Mouse (Mus musculus) layer of hippocampus, adult 2 months (tissue): ENCODE measurements at regions not wholly inside any gene's neighbourhood (a gene's known extent, or its start where the extent isn't known, plus 50 kb on each side); places are given as distances from the start of the nearest gene placed in this dataset.
"Not testable (repeated sequence)": the region's sequence is repeated elsewhere in the genome, so short reads cannot be mapped to it uniquely, and the experiment has no call there.

Experiments
- DNase-seq, 2 experiments: peaks; one replicate each; pipeline ENCODE4 v3.0.0; 2022; ENCODE audit warnings: low spot score in 2 of 2
- H3K27ac ChIP-seq: fragments of 200-600 bp; 2 replicates; pipeline ENCODE4 v1.8.1; 2022
- H3K4me3 ChIP-seq: fragments of 200-600 bp; 2 replicates; pipeline ENCODE4 v1.8.1; 2022; ENCODE audit warnings: mild to moderate bottlenecking
- CTCF ChIP-seq: fragments of 200-600 bp; conservative IDR thresholded peaks from 2 replicates; pipeline ENCODE4 v1.8.1; 2022; ENCODE audit warnings: antibody characterized with exemption, mild to moderate bottlenecking, moderate library complexity

- not testable (repeated sequence) for H3K27ac ChIP-seq, DNase-seq, H3K4me3 ChIP-seq
Measured at GRCm38 (mm10) chr15:34027111-34027510, 330.6 kb downstream of the 9430069I07Rik start.

- TF ChIP-seq CTCF, result no peak
- DNase-seq, result no peak
- H3K4me3 ChIP-seq, result no peak overlapping the region
- H3K27ac ChIP-seq, result no peak overlapping the region
Measured at GRCm38 (mm10) chr15:34025396-34025795, 332.3 kb downstream of the 9430069I07Rik start.

- H3K27ac ChIP-seq, result no peak overlapping the region
- peak; percentile 91 for TF ChIP-seq CTCF
- H3K4me3 ChIP-seq, result no peak overlapping the region
- DNase-seq, result peak; percentile 74 to 88
Measured at GRCm38 (mm10) chr15:34021857-34022256, 335.8 kb downstream of the 9430069I07Rik start.

GRCm38 (mm10) chr15:34016397-34017156, 341.1 kb downstream of the 9430069I07Rik start:
- peak; percentile 85 for TF ChIP-seq CTCF
- peak in 1 of 2 experiments; percentile 42 for DNase-seq
- H3K4me3 ChIP-seq, result no peak overlapping the region
- no peak overlapping the region for H3K27ac ChIP-seq

GRCm38 (mm10) chr15:34008591-34008990, 349.1 kb downstream of the 9430069I07Rik start:
- no peak for TF ChIP-seq CTCF
- H3K4me3 ChIP-seq, result no peak overlapping the region
- DNase-seq, result no peak
- H3K27ac ChIP-seq, result no peak overlapping the region

- no peak for DNase-seq
Measured at GRCm38 (mm10) chr15:33992383-33992782, 365.3 kb downstream of the 9430069I07Rik start.

GRCm38 (mm10) chr15:33975077-33975476, 382.6 kb downstream of the 9430069I07Rik start:
- no peak for DNase-seq
- TF ChIP-seq CTCF, result peak; percentile 78

More at GRCm38 (mm10) chr15:33992383-33992782, 365.3 kb downstream of the 9430069I07Rik start:
- Histone ChIP-seq H3K4me3 (no peak overlapping the region), H3K27ac (no peak overlapping the region)
- TF ChIP-seq CTCF, result no peak

GRCm38 (mm10) chr15:33973466-33973865, 384.2 kb downstream of the 9430069I07Rik start:
- no peak for TF ChIP-seq CTCF
- DNase-seq, result no peak
- Histone ChIP-seq H3K27ac (no peak overlapping the region), H3K4me3 (no peak overlapping the region)

More at GRCm38 (mm10) chr15:33975077-33975476, 382.6 kb downstream of the 9430069I07Rik start:
- Histone ChIP-seq H3K4me3 (no peak overlapping the region), H3K27ac (no peak overlapping the region)

- DNase-seq, result no peak
- Histone ChIP-seq H3K4me3 (no peak overlapping the region), H3K27ac (no peak overlapping the region)
- no peak for TF ChIP-seq CTCF
Measured at GRCm38 (mm10) chr15:33969409-33969808, 388.3 kb downstream of the 9430069I07Rik start.

GRCm38 (mm10) chr15:33935013-33935664, 422.5 kb downstream of the 9430069I07Rik start:
- Histone ChIP-seq H3K27ac (no peak overlapping the region), H3K4me3 (no peak overlapping the region)
- TF ChIP-seq CTCF, result no peak
- DNase-seq, result peak in 1 of 2 experiments; percentile 7

GRCm38 (mm10) chr15:33926446-33926845, 431.2 kb downstream of the 9430069I07Rik start:
- no peak for DNase-seq
- no peak for TF ChIP-seq CTCF

GRCm38 (mm10) chr15:33924094-33924890, 433.4 kb downstream of the 9430069I07Rik start:
- peak; percentile 21 to 37 for DNase-seq
- no peak overlapping the region for H3K27ac ChIP-seq
- no peak for TF ChIP-seq CTCF
- no peak overlapping the region for H3K4me3 ChIP-seq

More at GRCm38 (mm10) chr15:33926446-33926845, 431.2 kb downstream of the 9430069I07Rik start:
- Histone ChIP-seq H3K4me3 (no peak overlapping the region), H3K27ac (no peak overlapping the region)

- TF ChIP-seq CTCF, result no peak
- no peak overlapping the region for H3K27ac ChIP-seq
- DNase-seq, result no peak
- no peak overlapping the region for H3K4me3 ChIP-seq
Measured at GRCm38 (mm10) chr15:33914891-33915290, 442.8 kb downstream of the 9430069I07Rik start.
